Mouse (Mus musculus) stomach, postnatal 0 days (tissue): ENCODE results near the gene Cdiptos. TPM values are rescaled to one million over a fixed set of nuclear protein-coding genes. Genes with fewer than 3 reads are reported as not detected.

Experiments used
- ATAC-seq: fragments of 200-750 bp; cut with Nextera tagmentation; 2 replicates; pipeline ENCODE4 v1.8.0; 2017; ENCODE audit not compliant: low FRiP score, low TSS enrichment
- DNase-seq: peaks from one replicate; pipeline ENCODE4 v3.0.0-alpha.2; 2016; ENCODE audit warnings: low spot score
- H3K27ac ChIP-seq: fragments of 300-500 bp; sonication (generic); replicated peaks from 2 replicates; pipeline ENCODE4 v1.5.1; 2014; ENCODE audit warnings: mild to moderate bottlenecking, control low read depth
- H3K27me3 ChIP-seq: fragments of 300-500 bp; sonication (generic); 2 replicates; pipeline ENCODE4 v1.6.1; 2014; ENCODE audit warnings: low read length; ENCODE audit not compliant: control insufficient read depth, insufficient read depth
- H3K36me3 ChIP-seq: fragments of 300-500 bp; sonication (generic); 2 replicates; pipeline ENCODE4 v1.6.1; 2014; ENCODE audit warnings: low read length, mixed read lengths; ENCODE audit not compliant: control insufficient read depth, insufficient read depth
- H3K4me1 ChIP-seq: fragments of 300-500 bp; sonication (generic); replicated peaks from 2 replicates; pipeline ENCODE4 v1.6.1; 2014; ENCODE audit warnings: antibody characterized with exemption; ENCODE audit not compliant: control insufficient read depth, insufficient read depth
- H3K4me2 ChIP-seq: fragments of 300-500 bp; sonication (generic); replicated peaks from 2 replicates; pipeline ENCODE4 v1.6.1; 2014; ENCODE audit warnings: low read depth, mild to moderate bottlenecking, control low read depth, moderate library complexity
- H3K4me3 ChIP-seq: fragments of 300-500 bp; sonication (generic); 2 replicates; pipeline ENCODE4 v1.5.1; 2014; ENCODE audit warnings: low read depth, low read length, control low read depth
- H3K9ac ChIP-seq: fragments of 300-500 bp; sonication (generic); 2 replicates; pipeline ENCODE4 v1.6.1; 2014; ENCODE audit warnings: mild to moderate bottlenecking, low read length, control low read depth, mixed read lengths
- H3K9me3 ChIP-seq: fragments of 300-500 bp; sonication (generic); 2 replicates; pipeline ENCODE4 v1.6.1; 2016; ENCODE audit warnings: low read length; ENCODE audit not compliant: control insufficient read depth
- CTCF ChIP-seq: IDR thresholded peaks from 2 replicates; pipeline ENCODE4 v1.5.1; 2016; ENCODE audit warnings: antibody characterized with exemption, low read depth, mild to moderate bottlenecking, moderate library complexity
- EP300 ChIP-seq: optimal IDR thresholded peaks from 2 replicates; pipeline ENCODE3; 2016; ENCODE audit warnings: antibody characterized with exemption
- WGBS: fragments of 180-500 bp; shearing (Covaris S2); extraction: QIAGEN DNeasy Blood & Tissue Kit; methylation state at CpG from one replicate; pipeline ENCODE4 v1.1.7; 2014; 5-methylcytosine and 5-hydroxymethylcytosine counted together
- polyA plus RNA-seq: library from polyadenylated mRNA; unstranded; fragments of >200 nt; fragmentation: Nextera tagmentation; extraction: Ambion mirVana; gene quantifications from 2 replicates; pipeline ENCODE4 v1.2.1, GENCODE M21; 2015

The Cdiptos gene
- polyA plus RNA-seq, 1 experiment from 2014 or later: 1.7 TPM

DNA sequence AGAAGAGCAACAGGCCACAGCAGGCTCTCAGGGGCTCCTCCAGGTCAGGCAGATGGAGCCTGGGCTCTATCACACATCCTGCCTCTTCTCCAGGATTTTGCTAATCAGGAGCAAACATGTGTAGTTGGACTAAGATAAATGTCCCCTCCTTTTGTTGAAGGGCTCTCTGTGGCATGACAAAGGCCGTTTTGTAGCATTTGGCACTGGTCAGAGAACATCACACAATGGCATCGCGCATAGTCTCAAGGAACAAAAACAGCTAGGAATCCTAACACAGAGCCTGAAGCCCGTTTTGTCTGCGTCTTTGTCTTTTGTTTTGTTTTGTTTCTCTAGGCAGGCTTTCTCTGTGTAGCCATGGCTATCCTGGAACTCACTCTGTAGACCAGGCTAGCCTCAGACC is 51.9 kb downstream of the Cdiptos start:
- H3K4me3 ChIP-seq: no peak overlapping the region
- H3K4me2 ChIP-seq: no peak overlapping the region
- no peak for ATAC-seq
- no peak overlapping the region for H3K9ac ChIP-seq
- no peak for TF ChIP-seq EP300
- TF ChIP-seq CTCF: no peak
- H3K4me1 ChIP-seq: peaks cover 3% of the 10 kb centered on the region; the same call in 1 of the 2 replicates
- H3K36me3 ChIP-seq: no peaks in the 10 kb centered on the region
- no peaks in the 10 kb centered on the region for H3K9me3 ChIP-seq
- H3K27ac ChIP-seq: peak overlapping the region; percentile 18; the same call in 1 of the 2 replicates
- H3K27me3 ChIP-seq: no peaks in the 10 kb centered on the region
- 66% methylated on average over 5 of the region's 5 CpGs for WGBS
- no peak for DNase-seq

DNA sequence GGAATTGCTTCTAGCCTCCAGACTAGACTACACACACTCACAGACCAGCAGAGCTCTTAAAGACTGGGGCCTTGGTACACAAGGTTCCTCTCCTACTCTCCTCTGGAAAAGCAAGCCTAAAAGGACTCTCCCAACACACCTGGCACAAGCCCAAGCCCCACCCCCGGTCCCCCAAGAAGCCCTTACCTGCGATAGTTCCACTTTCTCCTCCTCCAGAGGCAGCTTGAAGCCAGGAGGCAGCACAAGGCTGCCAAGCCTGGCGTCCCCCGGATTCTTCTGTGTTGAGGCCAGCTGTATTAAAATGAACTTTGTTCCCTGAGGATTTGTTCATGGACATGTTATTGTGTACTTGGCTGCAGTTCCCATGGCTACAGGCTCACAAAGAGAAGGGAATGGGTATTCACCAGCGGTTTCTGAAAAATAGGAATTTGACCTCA is 53.3 kb downstream of the Cdiptos start, which contains the start of gene Tmem219:
Gene Tmem219, minus strand, starts transcription at position 294 of the 437 bp plus-strand sequence.
- peak; percentile 91 for ATAC-seq
- no peak within 1 kb of the TSS for H3K4me3 ChIP-seq
- H3K4me1 ChIP-seq: peaks cover 3% of the 10 kb centered on the region; the same call in 1 of the 2 replicates
- no peaks in the 10 kb centered on the region for H3K27me3 ChIP-seq
- peak; percentile 83 for DNase-seq
- 8% methylated on average over 5 of the region's 5 CpGs for WGBS
- TF ChIP-seq CTCF: peak; percentile 52
- TF ChIP-seq EP300: no peak
- H3K9me3 ChIP-seq: no peaks in the 10 kb centered on the region
- 0 out of 2 replicates have a peak within 1 kb of the TSS, but pooled peaks have one; percentile 20 for H3K4me2 ChIP-seq
- H3K36me3 ChIP-seq: no peaks in the 10 kb centered on the region
- no peak within 1 kb of the TSS for H3K9ac ChIP-seq
- H3K27ac ChIP-seq: peak within 1 kb of the TSS; percentile 82

Other genes starting within 250 kb of the Cdiptos start
- 114 and 116 TPM in 2 replicates for gene Mapk3, start 216.5 kb downstream of the Cdiptos start, polyA plus RNA-seq
- 51.3 and 53.1 TPM in 2 replicates for gene Gdpd3, start 209.8 kb downstream of the Cdiptos start, polyA plus RNA-seq
- gene Ypel3, start 199.1 kb downstream of the Cdiptos start, polyA plus RNA-seq: 86.0 and 102 TPM in 2 replicates
- gene Tbx6, start 194.6 kb downstream of the Cdiptos start, polyA plus RNA-seq: 0.08 and 0.18 TPM in 2 replicates
- gene Ppp4c, start 183.6 kb downstream of the Cdiptos start, polyA plus RNA-seq: 118 and 122 TPM in 2 replicates
- 0.57 and 0.59 TPM in 2 replicates for gene Fam57b, start 178.4 kb downstream of the Cdiptos start, polyA plus RNA-seq
- gene 4930451I11Rik, start 144.5 kb downstream of the Cdiptos start, polyA plus RNA-seq: not detected in 2 replicates
- gene Doc2a, start 128.7 kb downstream of the Cdiptos start, polyA plus RNA-seq: 0.15 and 0.41 TPM in 2 replicates
- gene Hirip3, start 114.1 kb downstream of the Cdiptos start, polyA plus RNA-seq: 5.7 and 7.6 TPM in 2 replicates
- gene Ino80e, start 113.7 kb downstream of the Cdiptos start, polyA plus RNA-seq: 31.0 and 34.4 TPM in 2 replicates
- gene Taok2, start 91.4 kb downstream of the Cdiptos start, polyA plus RNA-seq: 13.9 TPM in 2 replicates
- gene Tmem219, start 53.2 kb downstream of the Cdiptos start, polyA plus RNA-seq: 32.9 and 36.3 TPM in 2 replicates
- gene Kctd13, start 47.2 kb downstream of the Cdiptos start, polyA plus RNA-seq: 9.7 and 10.2 TPM in 2 replicates
- gene Asphd1, start 26.5 kb downstream of the Cdiptos start, polyA plus RNA-seq: 0.28 and 0.40 TPM in 2 replicates
- 1.5 and 1.6 TPM in 2 replicates for gene Sez6l2, start 25.5 kb downstream of the Cdiptos start, polyA plus RNA-seq
- 79.3 and 80.4 TPM in 2 replicates for gene Cdipt, start 184 bp downstream of the Cdiptos start, polyA plus RNA-seq
- gene Mvp, start 38.5 kb upstream of the Cdiptos start, polyA plus RNA-seq: 49.5 and 50.0 TPM in 2 replicates
- 0.42 TPM in 1 of 2 replicates, not detected in the other for gene Pagr1b, start 40.4 kb upstream of the Cdiptos start, polyA plus RNA-seq
- 8.7 and 25.1 TPM in 2 replicates for gene Pagr1a, start 41.3 kb upstream of the Cdiptos start, polyA plus RNA-seq
- gene Gm42742, start 45.0 kb upstream of the Cdiptos start, polyA plus RNA-seq: 12.0 and 27.5 TPM in 2 replicates
- 1.7 and 2.9 TPM in 2 replicates for gene Prrt2, start 45.1 kb upstream of the Cdiptos start, polyA plus RNA-seq
- gene Maz, start 50.9 kb upstream of the Cdiptos start, polyA plus RNA-seq: 21.3 and 25.5 TPM in 2 replicates
- 20.8 and 24.4 TPM in 2 replicates for gene Kif22, start 66.4 kb upstream of the Cdiptos start, polyA plus RNA-seq
- gene Zg16, start 111.2 kb upstream of the Cdiptos start, polyA plus RNA-seq: 1.8 and 2.0 TPM in 2 replicates
- gene AI467606, start 115.3 kb upstream of the Cdiptos start, polyA plus RNA-seq: 4.0 and 4.1 TPM in 2 replicates
- gene Qprt, start 146.1 kb upstream of the Cdiptos start, polyA plus RNA-seq: 0.89 and 1.4 TPM in 2 replicates
- gene Spn, start 161.7 kb upstream of the Cdiptos start, polyA plus RNA-seq: 0.21 and 0.22 TPM in 2 replicates
- gene Cd2bp2, start 220.0 kb upstream of the Cdiptos start, polyA plus RNA-seq: 22.8 and 25.2 TPM in 2 replicates
- 11.7 and 12.1 TPM in 2 replicates for gene Tbc1d10b, start 232.4 kb upstream of the Cdiptos start, polyA plus RNA-seq
- gene Mylpf, start 232.8 kb upstream of the Cdiptos start, polyA plus RNA-seq: 11.7 and 15.9 TPM in 2 replicates